Mouse (Mus musculus): Measurements from ENCODE around the gene Ppp1r15a. TPM values are rescaled to one million over a fixed set of nuclear protein-coding genes. Genes with fewer than 3 reads are reported as not detected.

Ppp1r15a gene
- polyA plus RNA-seq, 1 experiment, result 28.2 TPM

- 63% methylated on average over 13 of the region's 13 CpGs for WGBS
- H3K27me3 ChIP-seq (replicated peaks; ENCODE audit: control insufficient read depth, insufficient read depth, low read length), result no peaks in the 10 kb centered on the region
- no peak for DNase-seq
- H3K4me1 ChIP-seq (ENCODE audit: control insufficient read depth, insufficient read depth, low read length), result peaks cover 20% of the 10 kb centered on the region
- peaks cover 2% of the 10 kb centered on the region; the same call in 1 of the 2 replicates for H3K36me3 ChIP-seq (ENCODE audit: control insufficient read depth, insufficient read depth, low read length)
- no peak for TF ChIP-seq POLR2A (IDR thresholded peaks at IDR 0.05; ENCODE audit: low read depth, low read length)
- no peak for TF ChIP-seq CTCF (conservative IDR thresholded peaks at IDR 0.05; ENCODE audit: insufficient read depth, insufficient read length, low read depth, low read length)
- H3K4me3 ChIP-seq (ENCODE audit: insufficient read depth, low read depth, low read length), result 0 out of 2 replicates have a peak overlapping the region, but pooled peaks have one; percentile 2
- H3K27ac ChIP-seq (ENCODE audit: insufficient read depth, low read depth, low read length), result no peak overlapping the region; the same call in 1 of the 2 replicates
These were observed 2.3 kb downstream of the Ppp1r15a start for GRCm38 (mm10) chr7:45523678-45524170.

GRCm38 (mm10) chr7:45522957-45523676 is 3.0 kb downstream of the Ppp1r15a start:
- peaks cover 20% of the 10 kb centered on the region for H3K4me1 ChIP-seq (ENCODE audit: control insufficient read depth, insufficient read depth, low read length)

GRCm38 (mm10) chr7:45522194-45522752 is 3.8 kb downstream of the Ppp1r15a start:
- Histone ChIP-seq H3K27me3 (replicated peaks; ENCODE audit: control insufficient read depth, insufficient read depth, low read length) (no peaks in the 10 kb centered on the region), H3K4me3 (ENCODE audit: insufficient read depth, low read depth, low read length) (peak overlapping the region; percentile 67), H3K27ac (ENCODE audit: insufficient read depth, low read depth, low read length) (no peak overlapping the region; the same call in 1 of the 2 replicates), H3K36me3 (ENCODE audit: control insufficient read depth, insufficient read depth, low read length) (peaks cover 2% of the 10 kb centered on the region; the same call in 1 of the 2 replicates), H3K4me1 (ENCODE audit: control insufficient read depth, insufficient read depth, low read length) (peaks cover 20% of the 10 kb centered on the region)
- no peak for DNase-seq
- 58% methylated on average over 16 of the region's 16 CpGs for WGBS
- TF ChIP-seq CTCF (conservative IDR thresholded peaks at IDR 0.05; ENCODE audit: insufficient read depth, insufficient read length, low read depth, low read length) (no peak), POLR2A (IDR thresholded peaks at IDR 0.05; ENCODE audit: low read depth, low read length) (no peak)

More at GRCm38 (mm10) chr7:45522957-45523676, 3.0 kb downstream of the Ppp1r15a start:
- WGBS, result 47% methylated on average over 18 of the region's 18 CpGs
- peaks cover 2% of the 10 kb centered on the region; the same call in 1 of the 2 replicates for H3K36me3 ChIP-seq (ENCODE audit: control insufficient read depth, insufficient read depth, low read length)
- DNase-seq, result peak; percentile 35
- peak overlapping the region; percentile 62 for H3K27ac ChIP-seq (ENCODE audit: insufficient read depth, low read depth, low read length)
- TF ChIP-seq POLR2A (IDR thresholded peaks at IDR 0.05; ENCODE audit: low read depth, low read length) (no peak), CTCF (conservative IDR thresholded peaks at IDR 0.05; ENCODE audit: insufficient read depth, insufficient read length, low read depth, low read length) (no peak)
- peak overlapping the region; percentile 20; the same call in 1 of the 2 replicates for H3K4me3 ChIP-seq (ENCODE audit: insufficient read depth, low read depth, low read length)
- no peaks in the 10 kb centered on the region for H3K27me3 ChIP-seq (replicated peaks; ENCODE audit: control insufficient read depth, insufficient read depth, low read length)

GRCm38 (mm10) chr7:45521728-45522184 is 4.3 kb downstream of the Ppp1r15a start:
- peak; percentile 94 for DNase-seq
- Histone ChIP-seq H3K4me1 (ENCODE audit: control insufficient read depth, insufficient read depth, low read length) (peaks cover 18% of the 10 kb centered on the region), H3K36me3 (ENCODE audit: control insufficient read depth, insufficient read depth, low read length) (peaks cover 2% of the 10 kb centered on the region; the same call in 1 of the 2 replicates), H3K27ac (ENCODE audit: insufficient read depth, low read depth, low read length) (peak overlapping the region; percentile 70), H3K27me3 (replicated peaks; ENCODE audit: control insufficient read depth, insufficient read depth, low read length) (no peaks in the 10 kb centered on the region), H3K4me3 (ENCODE audit: insufficient read depth, low read depth, low read length) (peak overlapping the region; percentile 67)
- WGBS, result 1% methylated on average over 28 of the region's 28 CpGs
- TF ChIP-seq CTCF (conservative IDR thresholded peaks at IDR 0.05; ENCODE audit: insufficient read depth, insufficient read length, low read depth, low read length) (no peak), POLR2A (IDR thresholded peaks at IDR 0.05; ENCODE audit: low read depth, low read length) (no peak)

GRCm38 (mm10) chr7:45520605-45521004 is 5.5 kb downstream of the Ppp1r15a start:
- no peak overlapping the region for H3K4me3 ChIP-seq (ENCODE audit: insufficient read depth, low read depth, low read length)
- H3K27me3 ChIP-seq (replicated peaks; ENCODE audit: control insufficient read depth, insufficient read depth, low read length), result no peaks in the 10 kb centered on the region
- peaks cover 2% of the 10 kb centered on the region; the same call in 1 of the 2 replicates for H3K36me3 ChIP-seq (ENCODE audit: control insufficient read depth, insufficient read depth, low read length)
- no peak for TF ChIP-seq POLR2A (IDR thresholded peaks at IDR 0.05; ENCODE audit: low read depth, low read length)
- TF ChIP-seq CTCF (conservative IDR thresholded peaks at IDR 0.05; ENCODE audit: insufficient read depth, insufficient read length, low read depth, low read length), result no peak
- no peak overlapping the region for H3K27ac ChIP-seq (ENCODE audit: insufficient read depth, low read depth, low read length)
- 92% methylated on average over 7 of the region's 7 CpGs for WGBS
- DNase-seq, result no peak
- peaks cover 18% of the 10 kb centered on the region for H3K4me1 ChIP-seq (ENCODE audit: control insufficient read depth, insufficient read depth, low read length)

GRCm38 (mm10) chr7:45519345-45520120 is 6.5 kb downstream of the Ppp1r15a start:
- H3K36me3 ChIP-seq (ENCODE audit: control insufficient read depth, insufficient read depth, low read length), result peaks cover 2% of the 10 kb centered on the region; the same call in 1 of the 2 replicates
- no peak for DNase-seq
- TF ChIP-seq CTCF (conservative IDR thresholded peaks at IDR 0.05; ENCODE audit: insufficient read depth, insufficient read length, low read depth, low read length) (no peak), POLR2A (IDR thresholded peaks at IDR 0.05; ENCODE audit: low read depth, low read length) (no peak)
- H3K27ac ChIP-seq (ENCODE audit: insufficient read depth, low read depth, low read length), result no peak overlapping the region
- H3K27me3 ChIP-seq (replicated peaks; ENCODE audit: control insufficient read depth, insufficient read depth, low read length), result no peaks in the 10 kb centered on the region
- H3K4me1 ChIP-seq (ENCODE audit: control insufficient read depth, insufficient read depth, low read length), result peaks cover 12% of the 10 kb centered on the region
- WGBS, result 75% methylated on average over 8 of the region's 8 CpGs
- H3K4me3 ChIP-seq (ENCODE audit: insufficient read depth, low read depth, low read length), result no peak overlapping the region
